Mouse (Mus musculus): Measurements from ENCODE around the gene Klhl18.

DNA sequence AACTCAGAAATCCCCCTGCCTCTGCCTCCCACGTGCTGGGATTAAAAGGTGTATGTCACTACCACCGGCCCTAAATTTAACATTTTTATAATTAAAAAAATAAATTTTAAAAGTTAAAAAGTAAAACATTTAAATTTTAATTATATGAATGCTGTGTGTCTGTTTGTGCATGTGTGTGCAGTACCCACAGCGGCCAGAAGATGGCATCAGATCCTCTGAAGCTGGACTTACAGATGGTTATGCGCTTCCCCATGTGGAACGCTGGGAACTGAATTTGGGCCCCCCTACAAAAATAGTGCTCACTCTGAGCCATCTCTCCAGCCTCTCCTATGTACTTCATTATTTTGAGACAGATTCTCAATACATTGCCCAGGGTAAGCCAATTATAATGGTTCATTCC is 14.4 kb upstream of the Klhl18 start:
- TF ChIP-seq POLR2A (IDR thresholded peaks at IDR 0.05; ENCODE audit: control insufficient read depth, extremely low read depth, insufficient read depth, low read length, poor library complexity) (no peak), CTCF (IDR thresholded peaks at IDR 0.05; ENCODE audit: borderline replicate concordance, control insufficient read depth, extremely low read depth, insufficient read depth, low read length, poor library complexity) (no peak)

Measured in thymus, adult 2 months (tissue).